Comparison of ENCODE assay signal across 9 mouse cellular contexts in the genomic region with DNA sequence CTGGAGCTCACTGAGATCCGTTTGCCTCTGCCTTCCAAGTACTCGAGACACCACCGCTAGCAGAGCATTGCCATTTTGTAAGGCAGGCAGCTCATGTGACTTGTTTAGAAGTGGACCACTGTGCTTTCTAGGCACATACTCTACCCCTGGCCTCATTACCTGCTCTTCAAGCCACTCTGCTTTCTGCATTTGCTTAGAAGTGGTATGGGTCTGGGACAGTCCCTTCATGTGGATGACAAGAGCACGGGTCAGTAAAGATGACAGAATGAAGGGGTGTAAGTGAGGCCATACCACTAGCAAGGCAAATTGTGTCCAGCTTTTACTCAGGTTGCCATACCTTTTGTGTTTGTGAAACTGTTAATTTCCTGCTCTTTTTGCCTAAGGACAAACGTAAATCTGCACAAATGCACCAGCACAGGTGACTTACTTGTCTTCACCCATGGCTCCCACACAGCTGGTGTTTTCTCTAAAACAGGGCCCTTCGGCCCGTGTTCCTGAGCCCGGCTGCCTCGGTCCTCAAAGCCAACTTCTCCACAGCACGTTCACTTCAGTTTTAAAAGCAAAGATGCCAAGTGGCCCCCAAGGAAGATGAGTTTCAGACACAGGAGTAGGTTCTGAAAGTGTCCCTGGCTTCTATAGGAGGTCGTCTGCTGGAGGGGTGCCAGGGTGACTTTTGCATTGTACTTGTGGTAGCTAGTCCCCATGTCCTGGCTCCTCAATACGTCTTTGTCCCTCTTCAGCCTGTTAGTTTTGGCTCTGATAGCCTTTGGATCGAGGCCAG. TPM values are rescaled to one million over a fixed set of nuclear protein-coding genes. Genes with fewer than 3 reads are reported as not detected.
DNase-seq lines count a peak whose midpoint lies in the region; TF ChIP-seq lines count a peak whose summit lies in the region.
"Had no signal": no experiment of that assay in that cellular context is flagged by ENCODE, and none has a peak within 500 bp of the region (broad histone marks: within the 10 kb centered on the region; RNA-seq: fewer than 3 reads in every experiment).

No protein-coding gene starts in this region.

- DNase-seq in right cerebral cortex, adult 18-20 months, result peak; percentile 52
- no peak for DNase-seq in right cerebral cortex, postnatal 25 days
- DNase-seq in cerebellum, postnatal 25 days, result peak; percentile 67 to 78
- peak; percentile 54 for DNase-seq in heart, postnatal 25 days (ENCODE audit: low spot score)
- DNase-seq in layer of hippocampus, adult 2 months (ENCODE audit: low spot score in 2 of 2), result peak in 1 of 2 experiments; percentile 46
- DNase-seq in right cerebral cortex, postnatal 14 days, result peak; percentile 37
- no peak for DNase-seq in urinary bladder, postnatal 25 days (ENCODE audit: low spot score)
- no peak for DNase-seq in spleen, postnatal 36 days (ENCODE audit: low spot score in 2 of 2)

- TF ChIP-seq CTCF in layer of hippocampus, adult 2 months (conservative IDR thresholded peaks at IDR 0.05), result no peak

- peak overlapping the region; percentile 9 for H3K27ac ChIP-seq in layer of hippocampus, adult 2 months

- H3K4me3 ChIP-seq in layer of hippocampus, adult 2 months, result no peak overlapping the region

- intact Hi-C loops in heart, postnatal 25 days (cut with DNase I), result loop anchor here (2.0 kb wide), 1 partner anchor 37 kb away; a partner anchor contains a TSS

RNA-seq across cellular contexts. Expression of a gene that starts 37.1 kb away (rescaled TPM):
- total RNA-seq in heart, postnatal 25 days (2021), result 10 to 100 TPM; 23.0 to 25.7 TPM
- 10 to 100 TPM; 17.7 to 18.3 TPM for total RNA-seq in layer of hippocampus, adult 2 months (2021)

RNA-seq across cellular contexts. Expression of a gene that starts 57.4 kb away (rescaled TPM):
- not detected for total RNA-seq in heart, postnatal 25 days (2021)
- 1 to 10 TPM in 1 of 2 experiments, under 1 TPM in 1; 0.39 to 1.0 TPM for total RNA-seq in layer of hippocampus, adult 2 months (2021)

RNA-seq across cellular contexts. Expression of a gene that starts 57.6 kb away (rescaled TPM):
- not detected for total RNA-seq in heart, postnatal 25 days (2021)
- not detected for total RNA-seq in layer of hippocampus, adult 2 months (2021)
- total RNA-seq: layer of hippocampus, adult 18-20 months had no signal

Comparison
In these comparisons a context has a peak if more than half of its experiments do, and no peak if none do; other contexts are left out.
1. DNase-seq: peak in right cerebral cortex, adult 18-20 months (single experiment), cerebellum, postnatal 25 days (2 of 2), heart, postnatal 25 days (single experiment) and right cerebral cortex, postnatal 14 days (single experiment); none in right cerebral cortex, postnatal 25 days (single experiment), urinary bladder, postnatal 25 days (single experiment) and spleen, postnatal 36 days (0 of 2).